Mouse (Mus musculus) neural tube, embryonic 13.5 days (tissue): ENCODE results near the gene Gsg1l2. TPM values are rescaled to one million over a fixed set of nuclear protein-coding genes. Genes with fewer than 3 reads are reported as not detected.

Experiments
- ATAC-seq: fragments of 200-750 bp; cut with Nextera tagmentation; 2 replicates; pipeline ENCODE4 v1.8.0; 2017; ENCODE audit warnings: low read depth, mild to moderate bottlenecking, moderate TSS enrichment, moderate library complexity
- H3K27ac ChIP-seq: fragments of 300-500 bp; sonication (generic); replicated peaks from 2 replicates; pipeline ENCODE4 v1.5.1; 2015; ENCODE audit warnings: moderate library complexity, mild to moderate bottlenecking, inconsistent platforms
- H3K27me3 ChIP-seq: fragments of 300-500 bp; sonication (generic); 2 replicates; pipeline ENCODE4 v1.6.1; 2015; ENCODE audit warnings: mild to moderate bottlenecking, inconsistent platforms
- H3K36me3 ChIP-seq: fragments of 300-500 bp; sonication (generic); 2 replicates; pipeline ENCODE4 v1.6.1; 2015; ENCODE audit warnings: mild to moderate bottlenecking, inconsistent platforms
- H3K4me1 ChIP-seq: fragments of 300-500 bp; sonication (generic); replicated peaks from 2 replicates; pipeline ENCODE4 v1.6.1; 2015; ENCODE audit warnings: inconsistent platforms
- H3K4me2 ChIP-seq: fragments of 300-500 bp; sonication (generic); 2 replicates; pipeline ENCODE4 v1.6.1; 2015; ENCODE audit warnings: inconsistent platforms, mild to moderate bottlenecking, moderate library complexity
- H3K4me3 ChIP-seq: fragments of 300-500 bp; sonication (generic); 2 replicates; pipeline ENCODE4 v1.5.1; 2015; ENCODE audit warnings: mild to moderate bottlenecking, inconsistent platforms
- H3K9ac ChIP-seq: fragments of 300-500 bp; sonication (generic); 2 replicates; pipeline ENCODE4 v1.6.1; 2015; ENCODE audit warnings: moderate library complexity, mild to moderate bottlenecking, inconsistent platforms
- H3K9me3 ChIP-seq: fragments of 300-500 bp; sonication (generic); 2 replicates; pipeline ENCODE4 v1.6.1; 2016; ENCODE audit warnings: inconsistent platforms
- WGBS: fragments of 180-500 bp; shearing (Covaris S2); methylation state at CpG from one replicate; pipeline ENCODE4 v1.1.7; 2015; 5-methylcytosine and 5-hydroxymethylcytosine counted together
- polyA plus RNA-seq: library from polyadenylated mRNA; unstranded; fragments of >200 nt; fragmentation: Nextera tagmentation; extraction: Ambion mirVana; gene quantifications from 2 replicates; pipeline ENCODE4 v1.2.1, GENCODE M21; 2015

The Gsg1l2 gene
- polyA plus RNA-seq, 1 experiment from 2014 or later: not detected

GRCm38 (mm10) chr11:67771691-67772090 is 2.7 kb upstream of the Gsg1l2 start:
- WGBS: 94% methylated on average over 2 of the region's 2 CpGs
- H3K27me3 ChIP-seq: no peaks in the 10 kb centered on the region
- no peak overlapping the region for H3K9ac ChIP-seq
- no peak overlapping the region for H3K4me3 ChIP-seq
- H3K27ac ChIP-seq: no peak overlapping the region
- H3K36me3 ChIP-seq: no peaks in the 10 kb centered on the region
- ATAC-seq: no peak
- H3K4me2 ChIP-seq: no peak overlapping the region
- H3K4me1 ChIP-seq: peaks cover 4% of the 10 kb centered on the region; the same call in 1 of the 2 replicates
- H3K9me3 ChIP-seq: no peaks in the 10 kb centered on the region

GRCm38 (mm10) chr11:67772577-67772976 is 1.8 kb upstream of the Gsg1l2 start:
- H3K4me3 ChIP-seq: no peak overlapping the region
- H3K9ac ChIP-seq: no peak overlapping the region
- H3K4me1 ChIP-seq: peaks cover 4% of the 10 kb centered on the region; the same call in 1 of the 2 replicates
- no peak overlapping the region for H3K27ac ChIP-seq
- H3K36me3 ChIP-seq: no peaks in the 10 kb centered on the region
- WGBS: 30% methylated on average over 8 of the region's 8 CpGs
- H3K27me3 ChIP-seq: no peaks in the 10 kb centered on the region
- no peak for ATAC-seq
- H3K4me2 ChIP-seq: no peak overlapping the region
- H3K9me3 ChIP-seq: no peaks in the 10 kb centered on the region

GRCm38 (mm10) chr11:67790182-67790581 is 15.8 kb downstream of the Gsg1l2 start:
- no peak overlapping the region for H3K27ac ChIP-seq
- no peak overlapping the region for H3K4me3 ChIP-seq
- H3K36me3 ChIP-seq: no peaks in the 10 kb centered on the region
- WGBS: 89% methylated on average over 11 of the region's 11 CpGs
- ATAC-seq: no peak
- H3K27me3 ChIP-seq: no peaks in the 10 kb centered on the region
- H3K4me2 ChIP-seq: no peak overlapping the region
- no peaks in the 10 kb centered on the region for H3K9me3 ChIP-seq
- H3K9ac ChIP-seq: no peak overlapping the region
- no peaks in the 10 kb centered on the region for H3K4me1 ChIP-seq

DNA sequence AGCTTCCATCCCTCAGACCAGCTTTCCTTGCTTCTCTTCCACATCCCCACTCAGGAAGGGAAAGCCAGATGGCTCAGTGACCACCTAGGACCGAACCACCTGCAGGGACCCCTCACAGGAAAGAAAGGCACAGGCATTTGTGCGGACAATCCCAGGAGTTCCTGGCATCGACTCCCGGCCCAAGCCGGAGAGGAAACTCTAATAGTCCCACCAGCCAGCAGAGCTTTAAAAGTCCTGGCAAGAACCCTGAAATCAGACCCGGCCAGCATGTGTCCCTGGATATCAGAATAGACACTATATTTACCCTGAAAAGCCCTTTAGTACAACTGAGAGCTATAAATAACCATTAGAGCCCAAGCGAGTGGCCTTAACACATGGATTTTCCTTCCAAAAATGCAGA is 23.5 kb downstream of the Gsg1l2 start, which contains the start of gene Dhrs7c:
TSS of gene Dhrs7c (plus strand) at position 257 of the 400 bp plus-strand sequence.
- H3K4me1 ChIP-seq: no peaks in the 10 kb centered on the region
- H3K9me3 ChIP-seq: no peaks in the 10 kb centered on the region
- 69% methylated on average over 7 of the region's 7 CpGs for whole genome bisulfite sequencing
- ATAC-seq: no peak
- no peaks in the 10 kb centered on the region for H3K36me3 ChIP-seq
- H3K9ac ChIP-seq: no peak within 1 kb of the TSS
- no peaks in the 10 kb centered on the region for H3K27me3 ChIP-seq
- no peak within 1 kb of the TSS for H3K27ac ChIP-seq
- H3K4me2 ChIP-seq: no peak within 1 kb of the TSS
- H3K4me3 ChIP-seq: no peak within 1 kb of the TSS

DNA sequence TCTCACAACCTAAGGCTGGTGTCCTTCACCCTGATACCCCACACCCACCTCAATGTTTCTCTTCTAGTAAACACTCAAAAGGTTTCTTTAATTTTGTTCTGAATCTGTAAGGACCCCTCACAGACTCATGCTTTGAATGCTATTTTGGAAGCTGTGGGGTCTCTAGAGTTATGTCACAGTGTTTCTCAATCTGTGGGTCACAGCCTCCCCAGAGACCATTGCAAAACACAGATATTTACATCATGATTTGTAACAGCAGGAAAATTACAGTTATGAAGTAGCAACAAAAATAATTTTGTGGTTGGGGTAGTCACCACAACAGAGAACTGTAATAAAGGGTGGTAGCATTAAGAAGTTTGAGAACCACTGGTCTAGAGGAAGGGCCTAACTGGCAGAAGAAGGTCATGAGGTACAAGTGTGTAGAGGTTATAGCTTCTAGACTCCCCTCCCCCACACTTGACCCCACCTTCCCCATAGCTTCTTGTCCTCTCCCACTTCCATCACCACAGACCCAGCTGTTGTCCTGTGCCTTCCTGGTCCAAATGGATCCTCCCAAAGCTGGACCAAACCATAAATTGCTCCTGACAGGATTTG is 25.8 kb downstream of the Gsg1l2 start:
- Histone ChIP-seq H3K4me3 (no peak overlapping the region), H3K9me3 (no peaks in the 10 kb centered on the region), H3K36me3 (no peaks in the 10 kb centered on the region), H3K9ac (no peak overlapping the region), H3K4me1 (no peaks in the 10 kb centered on the region), H3K27ac (no peak overlapping the region), H3K27me3 (no peaks in the 10 kb centered on the region), H3K4me2 (no peak overlapping the region)
- no peak for ATAC-seq

- 82% methylated on average over 8 of the region's 8 CpGs for WGBS
- ATAC-seq: no peak
- Histone ChIP-seq H3K27ac (no peak overlapping the region), H3K9me3 (no peaks in the 10 kb centered on the region), H3K4me2 (no peak overlapping the region), H3K9ac (no peak overlapping the region), H3K4me3 (no peak overlapping the region), H3K4me1 (no peaks in the 10 kb centered on the region), H3K36me3 (no peaks in the 10 kb centered on the region), H3K27me3 (no peaks in the 10 kb centered on the region)
These were observed 26.8 kb downstream of the Gsg1l2 start for GRCm38 (mm10) chr11:67801169-67801568.

- Histone ChIP-seq H3K4me2 (no peak overlapping the region), H3K9ac (no peak overlapping the region), H3K4me1 (no peaks in the 10 kb centered on the region), H3K27me3 (no peaks in the 10 kb centered on the region), H3K9me3 (no peaks in the 10 kb centered on the region), H3K27ac (no peak overlapping the region), H3K4me3 (no peak overlapping the region), H3K36me3 (no peaks in the 10 kb centered on the region)
- no peak for ATAC-seq
- 100% methylated on average over 1 of the region's 1 CpGs for WGBS
These were observed 31.1 kb downstream of the Gsg1l2 start for GRCm38 (mm10) chr11:67805538-67805937.

DNA sequence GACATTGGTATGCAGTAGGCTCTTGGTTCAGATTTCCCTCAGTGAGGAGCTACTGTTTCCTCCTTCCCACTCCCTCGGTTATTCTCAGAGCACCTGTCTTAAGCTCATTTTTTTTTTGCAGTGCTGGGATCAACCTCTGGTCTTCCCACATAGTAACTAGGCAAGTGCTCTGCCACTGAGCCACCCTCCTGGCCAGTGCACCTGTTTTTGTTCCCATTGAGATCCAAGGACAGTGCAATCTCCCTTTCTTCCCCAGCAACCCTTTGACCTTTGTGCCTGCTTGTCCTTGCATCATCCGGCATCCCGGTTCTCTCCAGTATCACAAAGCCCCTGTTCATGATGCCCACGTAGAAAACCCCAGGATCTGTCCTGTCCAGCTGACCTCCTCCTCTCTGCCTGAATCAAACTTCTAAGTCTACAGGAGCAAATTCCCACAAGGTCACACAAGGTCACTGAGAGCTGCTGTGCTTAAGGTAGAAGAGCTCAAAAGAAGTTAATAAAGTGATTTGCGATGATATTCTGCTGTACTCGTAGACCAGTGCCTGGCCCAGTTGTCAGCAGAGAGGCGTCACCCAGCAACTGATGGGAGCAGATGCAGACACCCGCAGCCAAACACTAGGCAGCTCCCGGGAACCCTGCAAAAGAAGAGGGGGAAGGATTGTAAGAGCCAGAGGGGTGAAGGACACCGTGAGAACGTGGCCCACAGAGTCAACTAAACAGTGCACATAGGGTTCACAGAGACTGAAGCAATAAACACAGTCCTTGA is 32.6 kb downstream of the Gsg1l2 start:
- Histone ChIP-seq H3K9me3 (no peaks in the 10 kb centered on the region), H3K4me3 (no peak overlapping the region), H3K36me3 (no peaks in the 10 kb centered on the region), H3K27ac (no peak overlapping the region), H3K4me1 (no peaks in the 10 kb centered on the region), H3K27me3 (no peaks in the 10 kb centered on the region), H3K9ac (no peak overlapping the region), H3K4me2 (no peak overlapping the region)
- no peak for ATAC-seq
- whole genome bisulfite sequencing: 86% methylated on average over 11 of the region's 11 CpGs

DNA sequence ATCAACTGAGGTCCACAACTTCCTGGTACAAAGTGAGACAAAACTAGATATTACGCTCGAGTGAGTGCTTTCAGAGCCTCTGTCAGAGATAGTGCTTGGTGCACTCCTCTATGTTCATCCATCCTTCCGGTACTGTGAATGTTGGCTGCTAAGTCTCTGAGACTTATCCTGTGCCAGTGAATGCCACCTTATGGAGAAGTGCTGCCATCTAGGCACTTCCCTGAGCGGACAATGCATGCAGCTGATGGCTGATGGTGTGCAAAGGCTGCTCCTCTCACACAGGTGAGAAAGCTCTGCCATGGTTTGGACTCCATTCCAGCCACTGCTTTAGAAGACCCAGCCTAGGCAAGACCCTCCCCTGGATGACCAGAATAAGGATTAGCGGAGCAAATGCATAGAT is 33.6 kb downstream of the Gsg1l2 start:
- Histone ChIP-seq H3K4me3 (no peak overlapping the region), H3K4me2 (no peak overlapping the region), H3K4me1 (no peaks in the 10 kb centered on the region), H3K27me3 (no peaks in the 10 kb centered on the region), H3K9ac (no peak overlapping the region), H3K27ac (no peak overlapping the region), H3K36me3 (no peaks in the 10 kb centered on the region), H3K9me3 (no peaks in the 10 kb centered on the region)
- WGBS: 69% methylated on average over 5 of the region's 5 CpGs
- ATAC-seq: no peak

GRCm38 (mm10) chr11:67811535-67811934 is 37.1 kb downstream of the Gsg1l2 start:
- no peak overlapping the region for H3K4me3 ChIP-seq
- H3K9ac ChIP-seq: no peak overlapping the region
- H3K9me3 ChIP-seq: no peaks in the 10 kb centered on the region
- no peak for ATAC-seq
- H3K4me1 ChIP-seq: no peaks in the 10 kb centered on the region
- H3K4me2 ChIP-seq: no peak overlapping the region
- H3K27ac ChIP-seq: no peak overlapping the region
- no peaks in the 10 kb centered on the region for H3K36me3 ChIP-seq
- H3K27me3 ChIP-seq: no peaks in the 10 kb centered on the region
- WGBS: 82% methylated on average over 6 of the region's 6 CpGs

- Histone ChIP-seq H3K4me2 (peak overlapping the region; percentile 48), H3K9ac (peak overlapping the region; percentile 53; the same call in 1 of the 2 replicates), H3K4me3 (no peak overlapping the region), H3K36me3 (no peaks in the 10 kb centered on the region), H3K4me1 (peaks cover 6% of the 10 kb centered on the region; the same call in 1 of the 2 replicates), H3K9me3 (no peaks in the 10 kb centered on the region), H3K27ac (no peak overlapping the region), H3K27me3 (no peaks in the 10 kb centered on the region)
- WGBS: 21% methylated on average over 5 of the region's 5 CpGs
- ATAC-seq: peak; percentile 19; the same call in 1 of the 2 replicates
These were observed 45.2 kb downstream of the Gsg1l2 start for GRCm38 (mm10) chr11:67819604-67820003.

- H3K27ac ChIP-seq: no peak overlapping the region
- H3K9me3 ChIP-seq: no peaks in the 10 kb centered on the region
- H3K36me3 ChIP-seq: no peaks in the 10 kb centered on the region
- peaks cover 6% of the 10 kb centered on the region; the same call in 1 of the 2 replicates for H3K4me1 ChIP-seq
- H3K4me2 ChIP-seq: no peak overlapping the region
- no peaks in the 10 kb centered on the region for H3K27me3 ChIP-seq
- H3K9ac ChIP-seq: 0 out of 2 replicates have a peak overlapping the region, but pooled peaks have one; percentile 53
- WGBS: 17% methylated on average over 4 of the region's 4 CpGs
- H3K4me3 ChIP-seq: no peak overlapping the region
- ATAC-seq: no peak
These were observed 45.8 kb downstream of the Gsg1l2 start for GRCm38 (mm10) chr11:67820221-67820620.
